Mouse (Mus musculus) kidney, postnatal 36 days (tissue): ENCODE measurements around the gene C8g.

ENCODE experiments used
- DNase-seq, 2 experiments: peaks; one replicate each; pipeline ENCODE4 v3.0.0; 2021 to 2022; ENCODE audit warnings: mixed read lengths in 2 of 2

Gene C8g

DNA sequence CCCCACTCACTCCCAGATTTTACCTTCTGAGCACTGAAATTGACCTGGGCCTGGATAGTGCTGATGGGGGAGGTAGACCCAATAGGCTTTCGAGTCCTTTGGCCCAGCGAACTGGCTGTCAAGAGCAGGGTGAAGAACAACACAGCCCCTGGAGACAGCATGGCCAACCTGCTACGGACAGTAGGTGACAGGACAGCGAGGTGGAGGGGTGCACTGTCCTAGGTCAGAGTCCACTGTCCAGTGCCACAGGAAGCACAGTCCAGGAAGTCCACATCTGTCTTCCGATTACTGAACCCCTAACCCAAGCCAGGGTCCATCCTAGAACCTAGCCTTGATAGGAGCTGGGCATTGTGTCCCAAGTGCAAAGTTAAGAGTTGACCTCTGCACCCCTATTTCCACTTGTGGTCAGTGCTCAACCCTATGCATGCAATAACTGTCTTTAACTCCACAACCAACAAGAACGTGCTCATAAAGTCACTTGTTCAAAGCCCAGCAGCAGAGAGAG, 1.4 kb downstream of the C8g start:
- peak in 1 of 2 experiments; percentile 46 for DNase-seq

- no peak for DNase-seq
Measured at GRCm38 (mm10) chr2:25498622-25499478, 2.7 kb downstream of the C8g start.

DNA sequence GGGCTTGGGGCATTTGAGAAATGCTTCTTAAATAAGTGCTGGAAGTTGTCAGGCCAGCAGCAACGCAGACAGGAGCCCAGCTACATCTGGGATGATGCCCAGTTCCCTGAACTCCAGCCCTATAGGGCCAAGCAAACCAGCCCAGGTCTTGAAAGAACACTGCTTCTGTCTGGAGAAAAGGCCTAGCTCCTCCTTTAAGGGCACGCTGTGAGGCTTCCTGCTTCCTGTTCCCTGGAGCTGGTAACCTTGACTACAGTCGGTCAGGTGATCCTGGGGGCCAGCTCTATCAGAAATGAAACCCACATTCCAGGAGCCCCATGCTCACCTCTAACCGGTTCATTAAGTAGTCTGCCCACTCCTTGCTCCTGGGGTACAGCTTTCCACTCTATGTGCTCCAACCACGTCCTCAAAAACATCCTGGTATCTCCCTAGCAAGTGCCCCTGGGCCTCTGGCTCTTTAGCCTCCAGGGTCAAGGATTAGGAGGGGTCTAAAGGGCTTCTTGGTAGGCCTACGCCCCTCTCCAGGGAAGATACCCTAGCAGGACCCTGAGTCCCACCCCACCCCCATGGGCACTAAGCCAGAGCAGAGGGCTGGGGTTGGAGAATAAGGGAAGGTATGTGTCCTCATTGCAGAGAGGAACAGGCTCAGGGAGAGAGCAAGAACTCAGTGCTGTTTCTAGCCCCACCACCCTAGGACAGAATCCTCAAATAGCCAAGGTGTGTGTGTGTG, 3.5 kb downstream of the C8g start:
- DNase-seq = peak in 1 of 2 experiments; percentile 25

GRCm38 (mm10) chr2:25496462-25496861, 5.1 kb downstream of the C8g start:
- DNase-seq = peak; percentile 47 to 49

DNA sequence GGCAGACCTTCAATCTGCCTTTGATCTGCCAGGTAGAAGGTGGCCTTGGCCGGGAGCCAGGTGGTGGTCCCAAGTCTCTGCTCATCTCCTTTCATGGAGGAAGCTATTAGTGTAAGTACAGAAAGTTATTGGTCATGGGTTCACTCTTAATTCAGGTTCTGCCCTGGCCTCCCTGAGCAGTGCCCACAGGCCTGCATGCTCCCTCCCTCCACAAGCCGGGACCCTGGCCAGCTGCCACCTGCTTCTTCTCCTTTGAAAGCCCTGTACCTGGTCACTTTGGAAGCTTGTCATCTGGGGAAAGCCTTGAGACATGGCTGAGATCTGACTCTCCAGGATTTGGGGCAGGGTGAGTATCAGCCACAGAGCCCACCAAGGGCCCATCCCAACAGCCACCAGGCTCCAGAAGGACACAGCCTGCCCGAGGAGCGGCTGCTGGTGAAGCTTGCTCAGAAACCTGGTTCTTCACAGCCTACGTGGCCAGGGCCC, 8.0 kb downstream of the C8g start, which contains the start of gene Lcn12:
Gene Lcn12 (minus strand): TSS at position 436 of the 486 bp plus-strand sequence.
- peak; percentile 23 to 62 for DNase-seq

DNA sequence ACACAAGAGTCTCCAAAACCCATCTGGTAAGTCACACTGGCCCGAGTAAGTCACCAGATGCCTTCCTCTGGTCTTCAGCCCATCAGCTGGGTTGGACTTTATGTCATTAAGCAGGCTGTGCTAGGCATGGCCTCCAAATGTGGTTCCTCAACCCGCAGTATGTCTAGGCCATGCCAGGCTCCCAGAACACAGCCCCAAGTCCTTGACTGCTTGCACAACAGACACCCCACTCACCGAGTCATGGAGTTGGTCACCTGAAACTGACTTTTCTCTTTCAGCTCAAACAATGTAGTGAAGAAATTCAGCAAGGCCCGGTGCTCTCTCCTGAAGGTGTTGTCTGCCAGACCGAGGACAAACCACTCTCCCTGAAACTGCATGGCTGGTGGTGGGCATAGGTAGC, 8.5 kb downstream of the C8g start:
- no peak for DNase-seq

DNA sequence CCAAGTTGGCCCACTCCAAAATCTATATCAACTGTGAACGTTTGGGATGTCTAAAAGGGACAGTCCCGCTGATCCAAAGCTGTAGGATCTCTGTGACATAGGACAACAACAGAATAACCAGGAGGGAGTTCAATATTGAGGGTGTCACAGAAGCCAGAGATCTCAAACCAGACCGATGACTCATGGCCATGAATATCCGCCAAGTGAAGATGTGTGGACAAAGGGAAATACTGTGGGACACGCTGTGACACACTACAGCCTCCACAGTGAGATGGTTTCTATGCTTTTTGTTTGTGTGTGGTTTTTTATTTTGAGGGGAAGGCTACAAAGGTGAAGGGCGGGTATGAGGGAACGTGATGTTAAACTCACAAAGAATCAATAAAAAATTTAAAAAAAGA, 12.8 kb downstream of the C8g start:
- DNase-seq = no peak

GRCm38 (mm10) chr2:25487965-25488670, 13.4 kb downstream of the C8g start:
- DNase-seq = no peak

- DNase-seq = peak; percentile 74 to 76
Measured at GRCm38 (mm10) chr2:25484901-25485647, 16.4 kb downstream of the C8g start.

GRCm38 (mm10) chr2:25482969-25483368, 18.6 kb downstream of the C8g start:
- peak in 1 of 2 experiments; percentile 79 for DNase-seq

GRCm38 (mm10) chr2:25480541-25480940, 21.0 kb downstream of the C8g start:
- DNase-seq = no peak

DNA sequence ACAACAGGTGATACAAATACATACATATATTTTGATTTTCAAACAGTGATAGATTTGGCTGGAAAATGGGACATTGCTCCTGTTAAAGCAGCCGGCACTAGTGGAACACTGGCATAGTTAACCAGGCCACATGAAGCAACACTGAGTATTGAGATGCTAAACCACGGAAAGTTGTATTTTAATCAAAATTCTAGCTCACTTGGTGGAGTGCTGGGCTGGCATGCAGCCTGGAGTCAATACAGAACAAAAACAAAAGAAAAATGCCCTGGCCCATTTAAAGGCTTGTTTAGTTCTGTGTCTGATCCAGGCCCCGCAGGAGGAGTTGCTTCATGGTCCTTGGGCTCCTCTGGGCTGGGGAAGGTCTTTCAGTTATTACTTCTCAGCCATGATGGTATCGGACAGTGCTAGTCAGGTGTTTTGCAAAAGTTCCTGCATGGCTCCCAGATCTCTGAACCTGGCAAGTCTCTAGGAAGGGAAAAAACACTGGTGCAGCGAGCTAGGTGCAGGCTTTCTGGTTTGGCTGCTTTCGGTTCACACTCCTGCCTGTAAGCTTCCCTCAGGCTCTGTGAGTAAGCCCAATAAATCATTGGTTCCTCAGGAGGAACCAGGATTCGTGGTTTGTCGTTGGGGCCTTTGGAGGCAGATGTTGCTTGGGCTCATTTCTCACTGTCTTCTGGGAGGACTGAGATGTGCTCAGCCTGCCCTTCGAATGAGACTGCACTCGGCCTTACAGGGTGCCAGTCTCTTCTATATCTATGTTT, 21.8 kb downstream of the C8g start:
- DNase-seq = no peak

DNA sequence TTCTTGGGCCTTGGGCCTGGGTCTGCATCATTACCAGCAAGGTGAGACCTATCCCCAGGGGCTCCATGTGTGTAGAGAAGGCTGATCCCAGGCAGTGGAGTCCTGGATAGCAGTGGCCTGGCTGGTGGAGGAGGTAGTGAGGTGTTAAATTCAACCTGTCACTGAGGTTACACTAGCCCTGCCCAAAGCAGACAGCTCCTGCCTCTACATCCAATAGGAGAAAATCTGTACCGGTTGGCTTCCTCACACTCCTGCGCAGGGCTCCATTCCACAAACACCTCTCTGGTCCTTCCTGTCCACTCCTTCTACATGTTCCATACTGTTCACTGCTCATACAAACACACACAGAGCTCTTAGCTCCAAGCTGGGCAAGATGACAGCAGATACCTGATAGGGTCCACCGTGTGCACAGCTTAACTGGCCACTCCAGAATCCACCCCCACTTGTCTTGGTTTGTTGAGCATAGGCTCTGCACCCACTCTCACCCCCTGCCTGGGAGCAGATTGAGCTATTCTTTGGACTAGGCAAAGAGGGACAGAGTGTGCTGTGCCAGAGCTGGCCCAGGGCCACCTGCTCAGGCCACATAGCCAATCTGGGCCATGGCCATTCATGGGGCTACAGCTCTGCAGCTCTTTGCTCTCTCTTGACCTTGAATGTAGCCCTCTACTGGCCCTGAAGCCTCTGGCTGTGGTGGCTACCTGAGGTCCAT, 23.4 kb downstream of the C8g start:
- DNase-seq = peak; percentile 56 to 81

GRCm38 (mm10) chr2:25477541-25477940, 24.0 kb downstream of the C8g start:
- DNase-seq = no peak

DNA sequence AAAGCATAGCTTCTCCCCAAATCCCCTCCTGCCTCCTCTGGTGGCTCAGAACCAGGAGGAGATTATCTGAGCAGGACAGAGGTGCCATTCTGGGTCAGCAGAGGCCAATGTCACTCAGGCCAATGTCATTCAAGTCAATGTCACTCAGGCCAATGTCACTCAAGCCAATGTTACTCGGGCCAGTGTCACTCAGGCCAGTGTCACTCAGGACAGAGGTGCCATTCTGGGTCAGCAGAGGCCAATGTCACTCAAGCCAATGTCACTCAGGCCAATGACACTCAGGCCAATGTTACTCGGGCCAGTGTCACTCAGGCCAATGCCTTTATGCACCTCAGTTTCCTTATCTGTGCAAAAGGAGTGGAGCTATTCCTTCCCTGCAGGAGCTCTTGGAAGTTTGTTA, 29.0 kb downstream of the C8g start:
- DNase-seq = no peak

DNA sequence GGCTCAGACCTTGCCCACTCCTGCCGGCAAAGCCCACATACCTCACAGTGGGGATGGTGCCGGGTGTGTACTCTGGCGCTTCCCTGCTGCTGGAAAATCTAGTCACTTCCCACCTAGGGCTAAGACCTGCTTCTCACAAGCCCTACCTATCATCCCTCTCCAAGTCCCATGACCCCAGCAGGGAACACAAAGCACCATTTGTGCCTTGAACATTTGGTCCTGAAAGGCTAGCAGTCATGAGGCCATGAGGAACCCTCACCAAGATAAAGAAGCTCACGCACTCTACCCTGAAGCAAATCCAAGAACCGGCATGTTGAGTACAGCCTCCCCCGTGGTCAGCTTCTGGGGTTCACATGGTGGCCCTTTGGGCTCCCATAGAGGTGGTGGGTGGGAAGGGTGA, 31.6 kb downstream of the C8g start, which contains the start of gene Ptgds:
Gene Ptgds (minus strand): TSS at position 78 of the 400 bp plus-strand sequence.
- no peak for DNase-seq

DNA sequence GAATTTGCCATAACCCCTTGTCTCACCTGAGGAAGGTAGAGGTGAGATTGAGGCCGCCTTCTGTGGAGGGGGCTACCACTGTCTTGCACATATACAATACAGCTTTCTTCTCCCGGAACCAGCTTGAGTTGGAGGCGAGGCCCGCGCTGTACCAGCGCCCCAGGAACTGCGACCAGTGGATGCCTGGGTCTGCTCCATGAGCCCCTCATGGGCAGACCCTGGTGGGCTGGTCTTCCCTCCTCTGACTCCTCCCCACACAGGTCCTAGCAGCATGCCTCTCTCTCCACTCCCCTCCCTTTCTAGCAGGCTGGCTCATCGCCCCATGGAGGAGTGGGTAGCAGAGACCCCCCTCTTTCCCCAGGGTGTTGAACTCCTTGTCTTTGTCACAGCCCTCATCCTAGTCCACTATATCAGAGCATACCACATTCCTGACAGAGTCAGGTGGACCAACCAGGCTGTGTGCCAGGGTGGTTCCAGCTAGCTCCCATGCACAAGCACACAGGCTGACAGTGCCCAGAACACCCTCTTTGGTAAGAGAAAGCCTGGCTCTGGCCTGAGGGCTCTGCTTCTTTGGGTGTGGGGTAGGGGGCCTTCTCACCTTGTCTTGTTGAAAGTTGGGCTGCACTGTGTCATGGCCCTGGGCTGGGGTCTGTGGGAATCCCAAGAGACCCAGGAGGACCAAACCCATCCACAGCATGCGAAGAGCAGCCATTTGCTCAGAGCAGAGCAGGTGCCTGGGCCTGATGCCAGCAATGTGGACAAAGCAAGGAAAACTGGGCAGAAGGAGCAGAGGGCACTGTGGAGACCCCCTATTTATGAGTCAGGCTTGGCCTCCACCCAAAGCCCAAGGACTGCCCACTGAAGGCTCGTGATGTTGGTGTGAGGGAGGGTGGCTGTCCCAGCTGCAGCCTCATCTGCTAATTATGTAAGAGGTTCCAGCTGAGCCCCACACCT, 32.3 kb downstream of the C8g start:
- peak in 1 of 2 experiments; percentile 67 for DNase-seq

GRCm38 (mm10) chr2:25467606-25468303, 33.8 kb downstream of the C8g start:
- DNase-seq = no peak
